Mouse (Mus musculus) thymus, adult 2 months (tissue): Measurements from ENCODE around the gene Thrb. TPM values are rescaled to one million over a fixed set of nuclear protein-coding genes. Genes with fewer than 3 reads are reported as not detected.
"Not testable (repeated sequence)": the region's sequence is repeated elsewhere in the genome, so short reads cannot be mapped to it uniquely, and the experiment has no call there.

Source experiments
- DNase-seq: peaks from one replicate; pipeline ENCODE4 v3.0.0; 2021
- H3K27ac ChIP-seq: fragments of 200-500 bp; 2 replicates; pipeline ENCODE4 v1.5.1; 2012; ENCODE audit warnings: low read length, control low read depth; ENCODE audit not compliant: control insufficient read depth, insufficient read depth
- H3K27me3 ChIP-seq: fragments of 200-500 bp; 2 replicates; pipeline ENCODE4 v1.6.1; 2012; ENCODE audit warnings: mild to moderate bottlenecking, low read length, moderate library complexity, mixed read lengths; ENCODE audit not compliant: control insufficient read depth, insufficient read depth
- H3K36me3 ChIP-seq: fragments of 200-500 bp; 2 replicates; pipeline ENCODE4 v1.6.1; 2012; ENCODE audit warnings: mild to moderate bottlenecking, low read length, moderate library complexity; ENCODE audit not compliant: control insufficient read depth, insufficient read depth
- H3K4me1 ChIP-seq: fragments of 200-500 bp; replicated peaks from 2 replicates; pipeline ENCODE4 v1.6.1; 2012; ENCODE audit warnings: low read length; ENCODE audit not compliant: control insufficient read depth, insufficient read depth
- H3K4me3 ChIP-seq: fragments of 200-500 bp; 2 replicates; pipeline ENCODE4 v1.5.1; 2012; ENCODE audit warnings: mild to moderate bottlenecking, low read length, control low read depth, moderate library complexity; ENCODE audit not compliant: control insufficient read depth, insufficient read depth
- CTCF ChIP-seq: fragments of 200-500 bp; IDR thresholded peaks from 2 replicates; pipeline ENCODE4 v1.5.1; 2012; ENCODE audit warnings: mild to moderate bottlenecking, control low read depth, low read length, moderate library complexity, borderline replicate concordance; ENCODE audit not compliant: control insufficient read depth, poor library complexity, insufficient read depth; ENCODE audit errors: extremely low read depth
- POLR2A ChIP-seq: fragments of 200-500 bp; IDR thresholded peaks from 2 replicates; pipeline ENCODE4 v1.6.1; 2012; ENCODE audit warnings: mild to moderate bottlenecking, low read length, control low read depth, moderate library complexity; ENCODE audit not compliant: control insufficient read depth, poor library complexity, insufficient read depth; ENCODE audit errors: extremely low read depth
- WGBS: fragments of 180-500 bp; shearing (Covaris S2); methylation state at CpG from one replicate; pipeline ENCODE4 v1.1.7; 2018; 5-methylcytosine and 5-hydroxymethylcytosine counted together
- polyA plus RNA-seq: library from polyadenylated mRNA; depleted of rRNA; stranded (reverse); fragments of >200 nt; gene quantifications from 2 replicates; pipeline ENCODE4 v1.2.3, GENCODE M21; 2012

Thrb gene
- polyA plus RNA-seq, 1 experiment = 1.5 TPM

DNA sequence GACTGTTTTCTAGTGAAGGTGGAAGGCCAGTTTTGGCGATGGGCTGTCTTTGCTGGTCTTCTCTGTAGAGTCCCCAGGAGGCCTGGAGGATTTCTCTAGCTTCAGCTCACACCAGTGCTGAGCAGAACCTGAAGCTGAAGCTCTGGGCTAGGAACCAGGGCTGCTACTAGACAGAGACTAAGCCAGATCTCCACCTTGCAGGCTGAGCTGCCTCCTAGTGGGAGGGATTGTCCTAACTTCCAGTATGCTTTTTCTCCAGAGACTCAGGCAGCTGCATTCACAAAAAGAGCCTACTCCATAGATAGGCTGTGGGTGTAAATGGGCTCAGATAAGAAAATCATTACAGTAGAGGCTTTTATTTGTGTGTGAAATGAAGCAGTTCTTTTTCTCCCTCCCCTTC, 267.4 kb downstream of the Thrb start:
- peak; percentile 9 for DNase-seq
- TF ChIP-seq CTCF (no peak), POLR2A (no peak)
- WGBS = 63% methylated on average over 1 of the region's 1 CpGs
- Histone ChIP-seq H3K36me3 (no peaks in the 10 kb centered on the region), H3K4me1 (no peaks in the 10 kb centered on the region), H3K4me3 (no peak overlapping the region), H3K27me3 (no peaks in the 10 kb centered on the region), H3K27ac (no peak overlapping the region)

DNA sequence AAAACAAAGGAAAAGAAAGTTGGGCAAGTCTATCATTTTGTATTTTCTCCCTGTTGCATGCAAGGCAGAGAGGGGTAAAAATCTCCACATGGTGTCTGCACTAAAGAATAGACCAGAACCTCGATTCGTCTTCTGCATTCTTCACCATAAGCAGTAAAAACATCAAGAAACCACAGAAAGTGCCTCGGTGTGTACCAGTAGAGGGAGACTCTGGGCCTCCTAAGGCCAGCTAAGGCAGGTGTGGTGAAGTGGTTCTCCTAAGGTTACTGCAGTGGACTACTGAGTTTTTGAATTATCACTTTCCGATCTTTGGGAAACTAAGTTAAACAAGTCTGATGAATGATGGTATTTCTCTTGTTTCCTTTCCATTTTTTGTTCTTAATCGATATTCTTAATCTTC, 269.5 kb downstream of the Thrb start:
- H3K36me3 ChIP-seq = no peaks in the 10 kb centered on the region
- no peak overlapping the region for H3K4me3 ChIP-seq
- TF ChIP-seq CTCF = no peak
- no peaks in the 10 kb centered on the region for H3K27me3 ChIP-seq
- H3K27ac ChIP-seq = no peak overlapping the region
- WGBS = 47% methylated on average over 5 of the region's 5 CpGs
- peak; percentile 9 for DNase-seq
- peaks cover 7% of the 10 kb centered on the region for H3K4me1 ChIP-seq

DNA sequence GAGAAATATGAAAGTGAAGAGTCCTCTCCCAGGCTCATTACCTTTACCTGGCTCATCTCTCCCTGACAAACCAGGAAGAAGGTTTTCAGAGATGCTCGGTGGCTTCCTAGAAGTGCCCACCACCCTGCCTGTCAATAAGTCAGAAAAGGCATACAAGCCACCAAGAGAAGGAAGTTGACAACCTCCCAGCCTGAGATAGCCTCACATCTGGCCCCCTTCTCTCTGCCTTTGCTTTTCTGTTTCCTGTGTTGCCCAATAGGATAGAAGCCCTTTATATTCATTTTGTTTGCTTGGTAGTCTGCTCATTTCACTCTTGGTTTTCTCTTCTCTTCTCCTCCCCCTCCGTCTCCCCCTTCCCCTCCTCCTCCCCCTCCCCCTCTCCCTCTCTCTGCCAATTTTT, 273.4 kb downstream of the Thrb start:
- DNase-seq = no peak
- no peak for TF ChIP-seq CTCF
- TF ChIP-seq POLR2A = no peak
- Histone ChIP-seq H3K36me3 (no peaks in the 10 kb centered on the region), H3K27me3 (no peaks in the 10 kb centered on the region), H3K4me1 (peaks cover 7% of the 10 kb centered on the region), H3K4me3 (no peak overlapping the region), H3K27ac (no peak overlapping the region)
- 13% methylated on average over 2 of the region's 2 CpGs for WGBS

DNA sequence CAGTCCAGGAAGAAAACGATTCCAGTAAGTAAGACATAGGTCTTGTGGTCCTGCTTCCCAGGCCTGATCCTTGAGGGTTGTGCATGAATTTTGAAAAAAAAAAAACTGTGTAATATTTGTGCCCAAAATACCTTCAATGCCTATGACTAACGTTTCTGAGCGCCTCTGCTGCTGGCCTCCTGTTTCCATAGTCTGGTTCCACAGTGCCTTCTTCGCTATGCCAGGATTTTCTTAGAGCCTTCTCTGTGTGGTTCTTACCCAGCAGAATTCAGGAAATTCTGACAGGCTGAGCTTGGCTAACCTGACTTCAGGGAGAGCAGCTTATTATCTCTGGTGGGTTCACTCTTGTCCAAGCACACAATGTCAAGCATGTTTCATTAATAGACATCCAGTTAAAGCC, 274.7 kb downstream of the Thrb start:
- not testable (repeated sequence) for H3K4me1 ChIP-seq, H3K27me3 ChIP-seq, DNase-seq, H3K27ac ChIP-seq, H3K36me3 ChIP-seq, H3K4me3 ChIP-seq
- WGBS = 96% methylated on average over 4 of the region's 4 CpGs

DNA sequence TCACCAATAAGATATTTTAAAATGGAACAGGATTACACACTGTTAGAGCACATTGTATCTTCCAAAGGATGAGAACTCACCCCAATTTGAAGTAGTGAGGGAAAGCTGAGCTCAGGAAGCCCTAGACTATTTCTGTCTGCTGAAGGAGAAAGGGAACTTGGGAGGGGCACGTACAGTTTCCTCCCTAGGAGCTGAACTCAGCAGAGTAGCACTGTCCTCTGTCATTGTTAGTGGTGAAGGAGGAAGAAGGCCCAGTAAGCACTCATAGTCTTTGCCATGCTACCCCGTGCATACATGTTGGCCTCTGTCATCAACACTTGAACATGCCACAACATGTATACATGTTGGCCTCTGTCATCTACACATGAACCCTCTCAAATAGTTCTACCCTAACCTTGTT, 294.0 kb downstream of the Thrb start:
- no peak for DNase-seq
- H3K4me3 ChIP-seq = no peak overlapping the region
- 30% methylated on average over 2 of the region's 2 CpGs for WGBS

DNA sequence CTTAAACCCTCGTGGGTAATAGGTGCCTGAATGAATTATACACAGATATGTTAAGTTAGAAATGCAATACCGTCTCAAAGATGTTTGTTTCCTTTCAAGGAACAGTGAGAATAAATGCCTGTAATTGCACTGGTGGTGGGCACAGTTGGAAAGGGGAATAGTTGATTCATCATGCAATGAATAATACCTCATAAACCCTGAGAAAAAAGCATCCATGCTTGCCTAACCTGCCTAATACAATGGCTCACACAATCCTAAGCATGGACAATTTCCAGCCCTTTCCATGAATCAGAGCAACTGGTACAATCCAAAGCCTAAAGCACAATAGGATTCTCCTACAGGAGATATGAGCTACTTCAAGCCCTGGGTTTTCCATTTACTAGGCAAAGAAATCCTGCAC, 299.8 kb downstream of the Thrb start:
- no peak for DNase-seq
- Histone ChIP-seq H3K4me1 (0 out of 2 replicates have a peak, but pooled peaks cover 2% of the 10 kb centered on the region), H3K27me3 (no peaks in the 10 kb centered on the region), H3K4me3 (no peak overlapping the region), H3K27ac (no peak overlapping the region), H3K36me3 (no peaks in the 10 kb centered on the region)
- 76% methylated on average over 2 of the region's 2 CpGs for WGBS
- TF ChIP-seq CTCF = no peak
- TF ChIP-seq POLR2A = no peak

More for the DNA sequence above, 294.0 kb downstream of the Thrb start:
- TF ChIP-seq CTCF (no peak), POLR2A (no peak)
- H3K27ac ChIP-seq = no peak overlapping the region
- H3K4me1 ChIP-seq = 0 out of 2 replicates have a peak, but pooled peaks cover 2% of the 10 kb centered on the region
- H3K36me3 ChIP-seq = no peaks in the 10 kb centered on the region
- H3K27me3 ChIP-seq = no peaks in the 10 kb centered on the region

DNA sequence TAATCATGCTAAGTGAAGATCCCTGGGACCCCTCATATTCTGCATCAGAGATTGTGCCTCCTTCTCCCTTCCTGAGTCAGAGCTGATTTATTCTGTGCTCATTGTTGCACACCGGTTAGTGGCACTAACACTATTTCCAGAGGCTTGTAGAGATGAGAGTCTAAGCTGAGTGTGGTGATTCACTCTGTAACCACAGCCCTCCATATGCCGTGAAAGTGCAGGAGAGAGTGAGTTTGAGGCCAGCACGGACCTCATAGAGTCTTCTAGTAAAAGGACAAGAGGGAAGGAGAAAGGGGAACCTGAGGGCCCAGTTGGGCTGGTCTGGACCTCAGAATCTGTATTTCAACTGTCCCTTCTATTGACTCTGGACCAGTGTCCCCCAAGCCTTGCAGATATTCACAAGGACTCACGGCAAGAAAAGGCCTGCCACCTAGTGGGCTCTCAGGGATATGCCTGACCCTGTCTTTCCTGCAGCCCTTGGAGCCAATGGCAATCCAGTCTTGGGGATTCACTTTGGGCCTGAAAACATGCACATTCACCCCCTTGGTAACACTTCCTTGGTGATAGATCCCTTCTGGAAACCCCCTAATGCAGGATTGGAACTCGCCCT, 307.2 kb downstream of the Thrb start:
- DNase-seq = peak; percentile 55
- WGBS = 29% methylated on average over 5 of the region's 5 CpGs

More for the DNA sequence above, 307.2 kb downstream of the Thrb start:
- H3K4me3 ChIP-seq = no peak overlapping the region
- H3K4me1 ChIP-seq = no peaks in the 10 kb centered on the region; the same call in 1 of the 2 replicates
- no peak for TF ChIP-seq POLR2A
- peak; percentile 66; the same call in 1 of the 2 replicates for TF ChIP-seq CTCF
- H3K27me3 ChIP-seq = no peaks in the 10 kb centered on the region
- H3K36me3 ChIP-seq = no peaks in the 10 kb centered on the region
- H3K27ac ChIP-seq = no peak overlapping the region
